Mouse (Mus musculus) B cell, adult 2 months (primary cell): ENCODE measurements around the gene Gapdh.

Source experiments
- DNase-seq, 2 experiments: peaks; one replicate each; pipeline ENCODE4 v3.0.0; 2022

Gene Gapdh

DNA sequence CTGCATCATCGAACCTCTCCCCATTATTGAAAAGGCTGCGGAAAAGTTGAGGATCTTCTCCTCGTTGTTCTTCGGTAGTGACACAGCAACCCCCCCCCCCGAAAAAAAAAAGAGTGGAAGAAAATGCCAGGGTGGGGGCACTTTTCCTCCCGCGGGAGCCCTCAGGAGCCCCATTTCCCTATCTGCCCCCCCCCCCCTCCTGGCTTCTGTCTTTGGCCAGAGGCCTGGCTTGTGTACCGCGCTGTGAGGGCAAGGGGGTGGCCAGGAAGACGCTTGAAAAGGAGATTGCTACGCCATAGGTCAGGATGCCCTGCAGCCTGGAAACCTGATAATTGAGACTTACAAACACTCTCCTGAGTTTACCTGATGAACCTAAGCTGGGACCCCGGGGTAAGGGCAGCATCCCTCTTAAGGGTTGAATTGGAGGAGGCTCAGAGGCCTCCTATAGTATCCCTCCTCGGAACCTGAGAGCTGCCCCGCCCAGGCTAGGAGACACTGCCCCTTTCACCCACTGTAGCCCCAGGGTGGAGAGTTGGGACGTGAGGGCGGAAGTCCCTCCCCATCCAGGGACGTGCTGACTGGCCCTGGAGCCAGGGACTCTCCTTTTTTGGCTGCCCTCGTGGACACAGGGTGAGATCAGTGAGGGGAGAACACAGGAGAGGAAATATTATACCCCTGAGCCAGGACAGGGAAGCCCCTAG lies at the start of gene Gapdh:
Gene Gapdh, minus strand, starts transcription at position 417 of the 701 bp plus-strand sequence.
- no peak for DNase-seq

DNA sequence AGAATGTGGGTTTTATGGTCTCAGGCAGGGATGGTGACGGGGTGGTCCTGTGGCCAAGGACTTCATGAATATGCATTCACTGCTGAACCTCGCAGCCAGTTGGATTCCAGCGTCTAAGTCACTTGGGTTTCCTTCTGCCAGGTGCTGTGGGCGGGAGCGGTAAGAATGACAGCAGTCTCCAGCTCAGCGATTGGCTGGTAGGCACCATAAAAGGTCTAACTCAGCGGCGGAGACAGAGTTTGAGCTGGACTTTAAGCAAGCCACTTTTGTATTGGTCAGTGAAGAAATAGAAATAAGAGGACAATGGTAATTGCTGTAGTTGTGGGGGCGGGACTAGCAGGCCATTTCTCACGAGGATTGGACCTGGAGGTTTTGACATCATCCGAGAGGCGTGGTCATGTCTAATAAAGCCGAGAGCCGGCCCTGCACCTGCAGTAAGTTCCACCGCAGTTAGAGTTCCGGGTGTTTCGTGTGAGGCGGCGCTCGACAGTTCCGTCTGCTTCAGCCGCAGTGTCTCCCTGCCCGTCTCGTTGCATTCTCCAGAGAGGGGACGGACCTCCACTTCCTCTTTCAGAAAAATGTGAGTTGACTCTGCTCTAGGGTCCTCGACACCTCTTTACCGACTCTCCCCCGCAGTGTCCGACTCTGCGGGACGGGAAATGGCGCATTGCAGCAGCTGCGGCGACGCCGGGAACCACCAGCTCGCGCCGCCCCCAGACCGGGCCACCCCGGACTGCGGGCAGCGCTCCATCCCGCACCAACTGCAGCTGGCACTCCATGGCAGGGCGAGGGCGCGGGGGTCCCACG lies 49.1 kb upstream of the Gapdh start, which contains the start of gene Vamp1:
Gene Vamp1, plus strand, starts transcription at position 404 of the 807 bp plus-strand sequence.
- peak; percentile 94 to 97 for DNase-seq

GRCm38 (mm10) chr6:125213715-125214114 lies 47.4 kb upstream of the Gapdh start:
- no peak for DNase-seq

DNA sequence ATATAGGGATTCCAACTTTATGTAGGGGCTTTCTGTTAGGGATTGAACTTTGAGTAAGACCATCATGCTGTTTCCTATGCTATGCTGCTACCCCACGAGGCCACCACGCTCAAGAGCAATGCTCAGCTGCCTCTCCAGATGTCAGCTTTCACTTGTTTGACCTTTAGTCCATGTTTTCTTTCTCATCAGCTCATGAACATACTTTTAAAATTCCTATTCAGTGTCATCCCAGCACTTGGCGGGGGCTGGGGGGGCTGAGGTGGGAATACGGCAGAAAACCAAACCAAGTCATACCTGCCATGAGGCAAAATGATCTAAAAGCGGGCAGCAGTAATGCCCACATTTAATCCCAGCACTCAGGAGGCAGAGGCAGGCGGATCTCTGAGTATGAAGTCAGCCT lies 46.9 kb upstream of the Gapdh start:
- no peak for DNase-seq

DNA sequence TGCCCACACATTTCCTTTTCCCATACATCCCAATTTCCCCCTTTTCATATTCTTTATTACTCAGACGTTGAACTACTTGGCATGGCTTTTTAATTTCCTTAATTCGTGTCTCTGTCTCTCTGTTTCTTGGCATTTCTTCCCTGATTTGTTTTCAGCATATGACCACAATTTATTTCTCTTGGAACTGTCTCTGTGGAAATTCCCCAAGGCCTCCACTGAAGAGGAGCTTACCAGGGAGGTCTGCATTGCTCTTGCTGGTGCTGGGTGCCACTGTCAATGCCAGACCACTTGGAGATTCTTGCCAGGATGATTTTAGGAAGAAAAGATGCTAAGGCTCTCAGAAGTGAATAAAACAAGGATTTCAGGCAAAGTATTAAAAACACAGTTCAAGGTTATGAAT lies 46.4 kb upstream of the Gapdh start:
- DNase-seq: no peak

GRCm38 (mm10) chr6:125210436-125210835 lies 44.2 kb upstream of the Gapdh start:
- DNase-seq: no peak

- DNase-seq: no peak
Measured at GRCm38 (mm10) chr6:125197166-125197565, 30.9 kb upstream of the Gapdh start.

GRCm38 (mm10) chr6:125196301-125196700 lies 30.0 kb upstream of the Gapdh start:
- DNase-seq: no peak

DNA sequence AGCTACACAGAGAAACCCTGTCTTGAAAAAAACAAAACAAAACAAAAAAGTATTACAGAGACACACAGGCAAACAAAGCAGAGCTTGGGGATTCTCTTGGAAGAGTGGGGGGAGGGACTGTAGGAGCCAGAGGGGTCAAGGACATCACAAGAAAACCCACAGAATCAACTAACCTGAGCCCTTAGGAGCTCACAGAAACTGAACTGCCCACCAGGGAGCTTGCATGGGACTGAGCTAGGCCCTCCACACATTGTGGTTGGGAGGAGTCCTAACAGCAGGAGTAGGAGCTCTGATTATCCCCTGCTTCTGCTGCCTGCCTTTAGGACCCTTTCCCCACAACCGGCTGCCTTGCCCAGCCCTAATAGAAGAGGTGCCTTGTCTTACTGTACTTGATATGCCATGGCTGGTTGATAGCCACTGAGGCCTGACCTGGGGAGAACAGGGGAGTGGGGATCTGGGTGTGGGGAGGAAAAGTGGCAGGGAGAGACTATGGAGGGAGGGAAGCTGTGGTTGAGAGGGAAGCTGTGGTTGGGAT lies 29.3 kb upstream of the Gapdh start:
- DNase-seq: no peak

GRCm38 (mm10) chr6:125193390-125193789 lies 27.1 kb upstream of the Gapdh start:
- no peak for DNase-seq

GRCm38 (mm10) chr6:125192841-125193240 lies 26.6 kb upstream of the Gapdh start:
- no peak for DNase-seq

DNA sequence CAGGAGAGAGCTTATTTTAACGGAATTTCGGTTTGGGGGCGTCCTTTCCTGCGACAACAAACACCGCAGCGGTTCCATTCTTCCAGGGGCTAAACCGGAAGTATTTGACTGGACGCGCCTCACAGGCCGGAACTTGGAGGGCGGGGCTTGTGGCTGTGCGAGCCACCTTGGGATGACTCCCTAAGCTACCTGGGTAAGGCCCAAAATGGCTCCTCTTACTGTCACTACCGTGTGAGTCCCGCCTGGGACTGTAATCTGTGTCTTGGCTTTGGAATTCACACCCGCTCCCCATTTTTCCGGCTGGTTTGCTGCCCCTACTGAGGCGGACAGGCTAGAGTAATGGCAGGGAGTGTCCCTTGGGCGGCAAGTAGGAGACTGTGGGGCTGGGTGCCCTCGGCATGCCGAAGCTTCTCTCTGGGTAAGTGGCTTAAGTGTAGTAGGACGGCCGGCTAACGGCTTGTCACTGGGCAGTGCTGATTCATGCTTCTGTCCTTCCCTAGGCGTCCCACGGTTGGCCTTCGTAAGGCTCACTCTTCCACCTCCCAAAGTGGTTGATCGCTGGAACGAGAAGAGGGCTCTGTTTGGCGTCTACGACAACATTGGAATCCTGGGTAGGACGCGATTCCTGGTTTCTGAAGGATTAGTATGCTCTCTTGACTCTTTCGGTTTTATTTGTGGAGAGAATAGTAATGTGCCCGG lies 25.9 kb upstream of the Gapdh start:
- peak; percentile 91 to 92 for DNase-seq

DNA sequence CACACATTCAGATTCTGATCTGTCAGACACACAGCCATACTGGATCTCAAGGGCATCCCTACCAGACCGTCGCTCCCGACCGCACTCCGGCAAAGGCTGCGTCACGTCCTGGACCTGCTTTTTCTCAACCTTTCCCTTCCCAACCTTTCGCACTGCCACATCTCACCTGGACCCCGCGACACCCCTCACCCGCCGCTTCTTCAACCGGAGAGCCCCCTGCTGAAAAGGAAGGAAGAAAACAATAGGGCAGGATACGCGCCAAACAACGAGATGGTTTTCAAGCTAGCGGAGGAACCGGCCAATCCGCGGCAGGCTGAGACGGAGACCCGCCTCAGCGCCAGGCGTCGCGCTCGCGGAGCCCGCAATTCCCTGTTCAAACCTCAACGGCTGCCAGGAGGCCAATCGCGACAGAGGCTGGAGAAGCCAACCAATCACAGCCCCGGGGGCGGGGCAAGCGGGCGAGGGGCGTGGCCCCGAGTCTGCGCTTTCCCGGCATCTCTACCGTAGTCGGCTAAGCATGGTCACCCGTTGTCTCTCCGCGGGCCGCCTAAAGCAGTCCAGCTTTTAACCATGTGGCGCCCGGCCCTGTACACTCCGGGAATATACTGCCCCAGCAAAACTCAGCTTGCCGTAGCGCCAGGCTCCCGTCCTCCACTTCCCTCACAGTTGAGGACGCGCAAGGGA lies 25.2 kb upstream of the Gapdh start, which contains the start of the genes Ncapd2 and Mrpl51:
Gene Ncapd2, minus strand, starts transcription at position 370 of the 684 bp plus-strand sequence.
Gene Mrpl51, plus strand, starts transcription at position 470 of the 684 bp plus-strand sequence.
- DNase-seq: peak; percentile 98

DNA sequence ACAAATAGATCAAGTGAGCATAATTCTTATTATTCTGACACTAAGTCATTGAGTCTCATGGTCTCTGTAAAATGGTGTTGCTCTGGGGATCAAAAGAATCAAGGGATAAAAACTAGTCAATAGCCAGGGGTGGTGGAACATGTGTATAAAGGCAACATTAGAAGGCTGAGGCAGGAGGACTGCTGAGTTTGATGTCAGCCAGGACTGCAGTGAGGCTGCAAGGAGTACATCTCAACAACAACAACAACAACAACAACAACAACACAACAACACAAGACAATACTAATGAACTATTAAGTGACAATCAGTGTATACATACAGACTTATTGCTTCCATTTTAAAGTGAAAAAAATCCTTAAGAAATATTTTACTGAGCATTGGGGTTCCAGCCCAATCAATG lies 24.5 kb upstream of the Gapdh start:
- no peak for DNase-seq

DNA sequence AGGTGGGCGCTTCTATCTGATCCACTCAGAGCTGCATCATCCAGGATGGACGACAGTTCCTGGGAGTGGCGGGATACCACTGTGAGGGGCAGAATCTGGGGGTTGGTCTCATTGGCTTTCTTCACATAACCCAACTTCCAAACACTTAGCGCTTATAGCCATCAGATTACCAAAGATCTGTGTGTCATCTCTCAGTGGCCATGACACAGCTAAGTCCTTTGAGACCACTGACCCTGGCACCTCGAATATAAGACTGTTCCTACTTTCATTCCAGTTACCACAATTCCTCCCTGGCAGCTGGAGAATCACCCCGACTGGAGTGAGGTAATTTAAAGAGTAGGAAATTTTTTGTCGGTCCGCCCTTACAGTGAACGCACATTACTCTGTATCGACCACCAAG lies 19.9 kb upstream of the Gapdh start:
- no peak for DNase-seq

DNA sequence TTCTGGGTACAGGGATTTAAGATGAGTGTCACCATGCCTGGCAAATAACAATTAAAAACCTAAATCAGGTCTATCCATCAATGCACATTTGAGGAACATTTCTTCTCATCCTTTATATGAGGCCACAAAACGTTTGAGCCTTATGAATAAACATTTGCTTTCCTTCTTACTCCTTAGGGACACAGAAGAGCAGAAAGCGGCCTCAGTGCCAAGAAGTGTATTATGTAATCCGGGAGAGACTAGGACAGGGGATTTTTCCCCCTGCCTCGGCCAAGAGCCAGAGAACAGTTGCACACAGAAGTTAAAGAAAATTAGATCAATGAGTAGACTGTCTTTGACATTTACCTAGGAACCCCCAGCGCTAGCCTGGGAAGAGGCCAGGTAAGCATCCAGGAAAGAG lies 15.9 kb upstream of the Gapdh start:
- DNase-seq: no peak

GRCm38 (mm10) chr6:125179601-125180000 lies 13.3 kb upstream of the Gapdh start:
- DNase-seq: no peak

- no peak for DNase-seq
Measured at GRCm38 (mm10) chr6:125175469-125175868, 9.2 kb upstream of the Gapdh start.

GRCm38 (mm10) chr6:125173256-125173655 lies 7.0 kb upstream of the Gapdh start:
- DNase-seq: no peak

- DNase-seq: no peak
Measured at GRCm38 (mm10) chr6:125172474-125172873, 6.2 kb upstream of the Gapdh start.

GRCm38 (mm10) chr6:125170194-125170593 lies 3.9 kb upstream of the Gapdh start:
- no peak for DNase-seq

DNA sequence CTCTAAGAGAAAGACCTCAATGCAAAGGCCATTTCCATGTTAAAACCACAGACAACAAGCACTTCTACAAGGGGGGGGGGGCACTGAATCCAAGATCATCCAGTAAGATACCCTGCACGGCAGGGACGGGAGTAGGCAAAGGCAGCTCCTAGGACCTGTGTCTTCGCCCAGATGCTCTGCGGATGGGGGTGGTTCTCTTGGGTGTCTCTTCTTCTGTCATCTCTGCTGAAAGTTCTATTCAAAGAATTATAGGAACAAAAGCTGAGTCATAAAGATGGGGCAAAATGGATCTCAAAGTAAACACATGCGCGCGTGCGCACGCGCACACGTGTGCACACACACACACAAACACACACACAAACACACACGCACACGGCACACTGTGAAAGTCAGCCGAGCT lies 1.8 kb upstream of the Gapdh start:
- no peak for DNase-seq
